Mouse (Mus musculus) CD4-positive, CD25-positive, alpha-beta regulatory T cell, adult 4 months (primary cell): ENCODE data around the gene Olfr1. TPM values are rescaled to one million over a fixed set of nuclear protein-coding genes. Genes with fewer than 3 reads are reported as not detected.

ENCODE experiments used
- ATAC-seq: one replicate; pipeline ENCODE4 v1.8.0; 2017
- polyA plus RNA-seq, 2 experiments: library from polyadenylated mRNA; unstranded; fragments of 100-300 nt; shearing (Covaris generic); gene quantifications; one replicate each; pipeline ENCODE4 v1.2.1; 2017

The Olfr1 gene
- polyA plus RNA-seq, result not detected

DNA sequence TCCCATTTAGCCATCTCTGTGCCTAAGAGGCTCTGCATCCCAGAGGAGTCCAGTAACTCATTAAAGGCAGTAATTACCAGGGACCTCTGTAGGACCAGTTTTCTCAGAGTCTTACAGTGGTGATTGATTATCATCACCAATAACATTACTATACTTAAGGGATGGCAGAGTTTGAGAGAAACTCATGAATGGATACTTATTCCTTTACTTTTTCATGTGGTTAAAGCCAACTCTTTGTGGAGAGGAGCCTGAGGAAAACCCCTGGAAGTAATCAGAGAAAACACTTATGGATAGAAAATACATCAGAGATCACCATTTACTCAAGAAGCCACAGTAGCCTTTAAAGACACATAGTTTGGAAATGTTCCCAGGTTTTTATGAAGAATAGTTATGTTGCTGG lies at the start of gene Olfr1:
Gene Olfr1 (minus strand): TSS at position 101 of the 400 bp plus-strand sequence.
- no peak for ATAC-seq

GRCm38 (mm10) chr11:73428377-73428776 lies 29.0 kb upstream of the Olfr1 start, which contains the start of gene Olfr378:
TSS of gene Olfr378 (minus strand) at chr11:73428477.
- ATAC-seq, result no peak

- ATAC-seq, result no peak
Observed at GRCm38 (mm10) chr11:73395374-73395773, 4.0 kb downstream of the Olfr1 start.

- ATAC-seq, result no peak
Observed at GRCm38 (mm10) chr11:73370946-73371345, 28.5 kb downstream of the Olfr1 start, which contains the start of gene Olfr376. TSS of gene Olfr376 (plus strand) at chr11:73371246.

DNA sequence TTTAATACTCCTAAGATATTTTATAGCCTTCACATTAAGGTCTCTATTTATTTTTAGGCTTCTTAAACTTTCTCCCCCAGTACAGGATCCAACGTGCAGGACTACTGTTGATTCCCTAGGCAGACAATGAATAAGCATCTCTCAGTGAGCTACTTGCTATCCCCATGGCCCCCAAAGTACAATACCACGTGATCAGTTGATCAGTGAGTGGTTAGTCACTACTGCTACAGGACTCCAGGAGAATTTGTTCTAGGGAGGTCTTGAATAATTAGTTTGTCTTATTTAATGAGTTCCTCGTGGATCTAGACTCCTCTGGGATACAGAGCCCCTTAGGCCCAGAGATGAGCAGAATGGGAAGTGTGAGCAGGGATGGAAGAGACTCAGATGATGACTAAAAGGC lies 48.9 kb downstream of the Olfr1 start, which contains the start of gene Olfr20:
Gene Olfr20 (plus strand): TSS at position 301 of the 400 bp plus-strand sequence.
- ATAC-seq, result no peak

Other genes with a start within 250 kb of the Olfr1 start
- gene P2rx5, start 239.2 kb downstream of the Olfr1 start, polyA plus RNA-seq, result under 1 TPM; 0.33 to 0.55 TPM
- gene Emc6, start 222.6 kb downstream of the Olfr1 start, polyA plus RNA-seq, result 10 to 100 TPM; 42.2 to 49.5 TPM
- gene Tax1bp3, start 222.5 kb downstream of the Olfr1 start, polyA plus RNA-seq, result 10 to 100 TPM; 27.4 to 30.8 TPM
- gene Ctns, start 200.6 kb downstream of the Olfr1 start, polyA plus RNA-seq, result 10 to 100 TPM; 12.9 to 18.3 TPM
- gene Shpk, start 200.2 kb downstream of the Olfr1 start, polyA plus RNA-seq, result 1 to 10 TPM; 1.3 to 4.8 TPM
- not detected for gene Trpv1, start 165.3 kb downstream of the Olfr1 start, polyA plus RNA-seq
- under 1 TPM; 0.09 to 0.16 TPM for gene Trpv3, start 132.2 kb downstream of the Olfr1 start, polyA plus RNA-seq
- gene Aspa, start 70.0 kb downstream of the Olfr1 start, polyA plus RNA-seq, result under 1 TPM in 1 of 2 experiments, not detected in 1; 0.08 TPM
- not detected for gene Gm49340, start 69.9 kb downstream of the Olfr1 start, polyA plus RNA-seq
- gene Spata22, start 69.9 kb downstream of the Olfr1 start, polyA plus RNA-seq, result not detected
- not detected for gene Olfr20, start 48.8 kb downstream of the Olfr1 start, polyA plus RNA-seq
- not detected for gene Olfr376, start 28.4 kb downstream of the Olfr1 start, polyA plus RNA-seq
- not detected for gene Olfr378, start 28.9 kb upstream of the Olfr1 start, polyA plus RNA-seq
- not detected for gene Olfr380, start 57.9 kb upstream of the Olfr1 start, polyA plus RNA-seq
- not detected for gene Olfr381, start 92.0 kb upstream of the Olfr1 start, polyA plus RNA-seq
- gene Olfr382, start 117.6 kb upstream of the Olfr1 start, polyA plus RNA-seq, result not detected
- gene Olfr385, start 193.4 kb upstream of the Olfr1 start, polyA plus RNA-seq, result not detected
- not detected for gene Olfr384, start 199.0 kb upstream of the Olfr1 start, polyA plus RNA-seq